Mouse (Mus musculus): ENCODE measurements around the gene Eml6.

- TF ChIP-seq CTCF (IDR thresholded peaks at IDR 0.05; ENCODE audit: control insufficient read depth, insufficient read depth, insufficient replicate concordance, low read depth, low read length) (no peak), POLR2A (IDR thresholded peaks at IDR 0.05; ENCODE audit: control insufficient read depth, low read depth, low read length) (no peak)
These were observed 316.3 kb downstream of the Eml6 start for GRCm38 (mm10) chr11:29709512-29709911.
